Mouse (Mus musculus): ENCODE measurements around the gene Hoxa7.

- no peak for TF ChIP-seq CTCF (IDR thresholded peaks at IDR 0.05; ENCODE audit: low read depth)
- no peak for TF ChIP-seq EP300 (optimal IDR thresholded peaks at IDR 0.05)
Observed at GRCm38 (mm10) chr6:52219234-52219942, 2.3 kb downstream of the Hoxa7 start.
